Mouse (Mus musculus): ENCODE results near the gene Pnpla6. TPM values are rescaled to one million over a fixed set of nuclear protein-coding genes. Genes with fewer than 3 reads are reported as not detected.

Gene Pnpla6
- total RNA-seq (2021): 10 to 100 TPM; 15.8 to 20.6 TPM
- long read RNA-seq, experiment 1, partial matches to known transcripts: 7 of 9 reads
- long read RNA-seq, experiment 1, other reads (novel, unspliced or antisense): 2 of 9 reads
- long read RNA-seq, experiment 2, full-length matches to known transcripts: 3 of 13 reads
- long read RNA-seq, experiment 2, partial matches to known transcripts: 4 of 13 reads
- long read RNA-seq, experiment 2, other reads (novel, unspliced or antisense): 6 of 13 reads

GRCm38 (mm10) chr8:3515260-3515671 lies at the start of gene Pnpla6:
TSS of gene Pnpla6 (plus strand) at chr8:3515384.
- peak; percentile 63 to 85 for DNase-seq (ENCODE audit: low spot score in 2 of 2)

- DNase-seq (ENCODE audit: low spot score in 2 of 2): peak; percentile 93 to 98
Observed at GRCm38 (mm10) chr8:3467006-3467885, 47.9 kb upstream of the Pnpla6 start, which contains the start of gene Pex11g. TSS of gene Pex11g (minus strand) at chr8:3467680.

DNA sequence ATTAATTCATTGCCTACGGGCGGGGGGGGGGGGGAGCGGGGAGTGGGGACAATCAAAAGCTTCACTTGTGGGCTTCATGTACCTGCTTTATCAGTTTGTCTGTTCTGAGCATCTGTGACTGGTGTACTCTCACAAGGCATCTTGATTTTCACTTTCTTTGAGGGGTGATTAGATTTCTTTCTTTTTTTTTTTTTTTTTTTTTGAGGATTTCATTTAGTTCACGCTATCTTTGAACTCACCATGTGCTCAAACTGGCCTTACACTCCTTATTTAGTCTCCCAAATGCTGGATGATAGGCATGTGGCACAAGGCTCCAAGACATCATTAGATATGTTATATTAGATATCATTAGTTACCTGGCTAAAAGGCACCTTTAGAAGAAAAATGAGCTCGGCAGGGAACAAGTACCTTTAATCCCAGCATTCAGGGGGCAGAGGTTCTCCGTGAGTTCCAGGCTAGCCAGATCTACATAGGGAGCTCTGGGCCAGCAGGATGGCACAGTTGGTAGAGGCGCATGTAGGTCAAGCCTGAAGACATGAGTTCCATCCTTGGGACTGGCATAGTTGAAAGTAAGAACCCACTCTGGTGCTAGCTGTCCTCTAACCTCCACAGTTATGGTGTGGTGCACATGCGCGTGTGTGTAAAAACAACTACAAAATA lies 47.2 kb upstream of the Pnpla6 start:
- no peak for DNase-seq (ENCODE audit: low spot score in 2 of 2)

- no peak for DNase-seq (ENCODE audit: low spot score in 2 of 2)
Observed at GRCm38 (mm10) chr8:3468838-3469237, 46.3 kb upstream of the Pnpla6 start.

- no peak for DNase-seq (ENCODE audit: low spot score in 2 of 2)
Observed at GRCm38 (mm10) chr8:3470562-3470961, 44.6 kb upstream of the Pnpla6 start, which contains the start of gene Tex45. TSS of gene Tex45 (plus strand) at chr8:3470862.

DNA sequence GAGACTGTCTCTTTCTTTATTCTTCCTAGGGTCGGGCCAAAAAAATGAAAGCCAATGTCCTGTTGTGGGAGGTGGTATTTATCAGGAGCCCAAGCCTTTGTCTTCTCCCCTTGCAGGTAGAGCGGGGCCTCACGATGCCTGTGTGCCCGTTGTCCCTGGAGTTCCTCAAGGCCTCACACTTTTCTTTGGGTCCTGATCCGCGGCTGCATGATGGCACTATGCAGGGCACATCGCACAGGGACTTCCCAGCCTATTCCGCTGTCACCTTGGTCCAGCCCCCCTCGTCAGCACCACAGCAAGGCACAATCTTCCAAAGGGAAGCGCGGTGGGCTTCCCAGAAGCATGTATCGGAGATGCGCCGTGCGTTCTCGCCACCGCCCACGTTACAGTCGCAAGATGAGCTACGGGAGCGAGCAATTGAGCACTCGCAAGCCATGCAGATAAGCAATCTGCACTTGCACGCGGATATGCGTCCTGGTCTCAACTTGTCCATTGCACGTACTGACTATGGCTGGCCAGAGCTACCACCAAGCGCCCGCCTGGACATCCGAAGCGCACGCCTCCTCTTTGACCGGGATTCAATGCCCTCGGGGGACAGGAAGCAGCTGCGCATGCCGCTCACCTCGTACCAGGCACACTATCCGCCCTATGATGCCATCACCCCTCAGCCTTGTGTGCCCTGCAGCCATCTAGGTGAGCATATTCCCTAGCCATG lies 39.3 kb upstream of the Pnpla6 start:
- no peak for DNase-seq (ENCODE audit: low spot score in 2 of 2)

GRCm38 (mm10) chr8:3480221-3480785 lies 34.9 kb upstream of the Pnpla6 start:
- DNase-seq (ENCODE audit: low spot score in 2 of 2): no peak

DNA sequence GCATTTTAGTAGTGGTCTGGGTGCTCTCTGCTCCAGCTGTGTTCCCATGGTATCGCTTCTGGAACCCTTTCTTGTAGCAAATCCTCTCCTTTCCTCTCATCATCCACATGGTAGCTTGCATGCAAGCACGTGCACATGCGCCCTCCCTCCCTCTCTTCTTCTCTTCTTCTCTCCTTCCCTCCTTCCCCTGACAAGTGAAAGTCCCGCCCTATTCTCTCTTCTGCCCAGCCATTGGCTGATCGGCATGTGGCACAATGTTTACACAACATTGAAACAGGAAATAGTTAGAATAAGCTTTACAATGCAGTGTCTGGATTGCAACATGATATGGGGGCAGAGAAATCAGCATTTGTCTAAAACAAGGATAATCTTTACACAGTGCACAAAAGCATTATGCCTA lies 33.6 kb upstream of the Pnpla6 start:
- DNase-seq (ENCODE audit: low spot score in 2 of 2): no peak

- no peak for DNase-seq (ENCODE audit: low spot score in 2 of 2)
Observed at GRCm38 (mm10) chr8:3482240-3482740, 32.9 kb upstream of the Pnpla6 start.

DNA sequence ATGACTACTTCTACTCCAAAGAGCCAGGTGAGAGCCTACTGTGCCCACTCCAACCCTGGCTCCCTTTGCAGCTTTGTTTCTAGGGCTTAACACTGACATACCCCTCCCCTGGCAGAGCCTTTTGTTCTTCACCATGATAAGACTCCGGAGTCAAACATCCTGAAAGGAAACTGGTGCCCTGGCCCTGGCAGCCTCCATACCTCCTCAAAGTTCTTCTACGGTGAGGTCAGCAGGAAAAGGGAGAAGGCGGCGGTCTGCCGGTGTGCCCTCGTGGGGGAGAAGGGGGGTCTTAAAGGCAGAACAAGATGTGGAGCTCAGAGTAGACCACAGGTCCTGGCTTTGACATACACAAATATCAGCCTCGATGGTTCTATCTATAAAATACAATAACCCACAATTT lies 31.6 kb upstream of the Pnpla6 start:
- DNase-seq (ENCODE audit: low spot score in 2 of 2): no peak

DNA sequence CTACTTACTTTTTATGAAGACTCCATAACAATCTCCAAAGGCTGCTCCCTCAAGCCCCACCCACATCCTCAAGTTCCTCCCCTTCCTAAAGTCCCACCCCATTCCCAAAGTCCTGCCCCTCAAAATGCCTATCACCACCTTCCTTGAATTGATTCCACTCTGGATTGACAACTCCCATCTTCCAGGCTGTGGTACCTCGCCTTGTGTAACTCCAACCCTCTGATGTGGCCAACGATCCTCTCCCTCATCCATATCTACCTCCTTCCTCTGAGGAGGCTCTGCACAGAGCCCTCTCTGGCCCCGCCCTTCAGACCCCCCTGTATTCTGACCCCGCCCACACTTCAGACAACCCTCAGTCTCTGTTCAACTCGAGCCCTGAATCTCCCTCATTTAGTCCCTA lies 30.0 kb upstream of the Pnpla6 start:
- DNase-seq (ENCODE audit: low spot score in 2 of 2): no peak

DNA sequence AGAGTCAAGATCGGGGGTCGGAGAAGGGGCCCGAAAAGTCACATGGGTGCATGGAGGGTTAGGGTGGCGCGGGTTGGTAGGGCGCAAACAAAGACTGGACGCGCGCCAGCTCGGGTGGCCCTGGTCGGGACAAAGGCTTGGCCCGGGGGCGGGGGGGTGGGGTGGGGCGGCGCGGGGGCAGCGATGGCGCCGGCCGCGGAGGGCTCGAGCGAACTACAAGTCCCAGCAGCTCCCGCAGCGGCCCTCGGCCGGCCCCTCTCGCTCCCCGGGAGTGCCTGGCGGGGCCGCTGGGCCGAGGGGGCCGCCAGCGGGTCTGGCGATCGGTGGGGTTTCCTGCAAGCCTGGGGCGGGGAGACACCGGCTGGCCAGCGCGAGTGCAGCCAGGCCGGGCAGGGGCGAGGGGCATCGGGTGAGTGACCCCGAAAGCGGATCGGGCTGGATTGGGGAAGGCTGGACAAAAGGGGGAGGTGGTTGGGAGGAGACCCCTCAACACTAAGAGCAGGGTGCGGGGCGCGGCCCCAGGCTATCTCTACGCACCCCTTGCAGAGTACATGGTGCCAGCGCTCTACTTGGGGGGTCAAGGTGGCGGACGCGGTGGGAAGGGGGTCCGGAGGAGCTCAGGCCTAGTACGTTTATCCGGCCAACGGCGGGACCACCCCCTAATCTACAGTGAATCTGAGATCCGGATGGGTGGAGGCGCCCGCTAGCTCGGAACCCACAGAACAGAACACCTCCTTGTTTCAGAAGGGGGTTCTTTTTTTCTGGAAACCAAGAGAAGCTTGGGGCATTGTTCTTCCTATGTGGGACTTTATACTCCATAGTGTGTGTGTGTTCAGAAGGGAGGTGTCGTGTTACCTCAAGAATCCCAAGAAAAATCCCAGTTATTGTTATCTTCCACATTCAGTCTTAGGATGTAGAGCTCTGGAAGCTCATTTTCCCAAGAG lies 22.0 kb upstream of the Pnpla6 start, which contains the start of gene Zfp358:
Gene Zfp358 (plus strand): TSS at position 238 of the 944 bp plus-strand sequence.
- DNase-seq (ENCODE audit: low spot score in 2 of 2): peak; percentile 68 to 83

DNA sequence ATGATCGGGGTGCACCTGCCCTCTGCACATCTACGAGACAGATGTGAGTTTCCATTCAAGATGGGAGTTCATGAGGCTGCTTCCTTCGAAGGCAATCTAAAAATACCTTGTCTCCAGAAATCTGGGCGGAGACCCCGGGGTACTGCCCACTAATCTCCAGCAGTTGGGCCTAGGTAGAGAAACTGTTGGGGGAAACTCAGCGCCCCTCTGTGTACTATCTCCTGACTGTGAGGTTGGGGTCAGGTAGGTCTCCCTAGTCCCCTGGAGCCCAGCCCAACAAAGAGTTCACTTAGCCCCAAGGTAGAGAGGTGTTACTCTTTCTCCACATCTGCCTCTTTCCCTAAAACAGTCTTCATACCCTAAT lies 21.4 kb upstream of the Pnpla6 start:
- DNase-seq (ENCODE audit: low spot score in 2 of 2): no peak

- DNase-seq (ENCODE audit: low spot score in 2 of 2): no peak
Observed at GRCm38 (mm10) chr8:3495578-3496427, 19.4 kb upstream of the Pnpla6 start.

DNA sequence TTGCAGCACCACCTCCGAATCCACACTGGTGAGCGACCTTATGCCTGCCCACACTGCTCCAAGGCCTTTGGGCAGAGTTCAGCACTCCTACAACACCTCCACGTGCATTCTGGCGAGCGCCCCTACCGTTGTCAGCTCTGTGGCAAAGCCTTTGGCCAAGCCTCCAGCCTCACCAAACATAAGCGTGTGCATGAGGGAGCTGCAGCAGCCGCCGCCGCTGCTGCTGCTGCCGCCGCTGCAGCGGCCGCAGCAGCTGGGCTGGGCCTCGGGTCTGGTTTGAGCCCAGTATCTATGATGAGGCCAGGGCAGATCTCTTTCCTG lies 18.8 kb upstream of the Pnpla6 start:
- DNase-seq (ENCODE audit: low spot score in 2 of 2): no peak

- DNase-seq (ENCODE audit: low spot score in 2 of 2): no peak
Observed at GRCm38 (mm10) chr8:3498583-3498982, 16.6 kb upstream of the Pnpla6 start.

GRCm38 (mm10) chr8:3499751-3500150 lies 15.4 kb upstream of the Pnpla6 start:
- DNase-seq (ENCODE audit: low spot score in 2 of 2): no peak

- peak; percentile 94 to 98 for DNase-seq (ENCODE audit: low spot score in 2 of 2)
Observed at GRCm38 (mm10) chr8:3500235-3501090, 14.7 kb upstream of the Pnpla6 start, which contains the start of gene Mcoln1. TSS of gene Mcoln1 (plus strand) at chr8:3500457.
